ENCODE assay signal across 15 mouse cellular contexts in the genomic region with DNA sequence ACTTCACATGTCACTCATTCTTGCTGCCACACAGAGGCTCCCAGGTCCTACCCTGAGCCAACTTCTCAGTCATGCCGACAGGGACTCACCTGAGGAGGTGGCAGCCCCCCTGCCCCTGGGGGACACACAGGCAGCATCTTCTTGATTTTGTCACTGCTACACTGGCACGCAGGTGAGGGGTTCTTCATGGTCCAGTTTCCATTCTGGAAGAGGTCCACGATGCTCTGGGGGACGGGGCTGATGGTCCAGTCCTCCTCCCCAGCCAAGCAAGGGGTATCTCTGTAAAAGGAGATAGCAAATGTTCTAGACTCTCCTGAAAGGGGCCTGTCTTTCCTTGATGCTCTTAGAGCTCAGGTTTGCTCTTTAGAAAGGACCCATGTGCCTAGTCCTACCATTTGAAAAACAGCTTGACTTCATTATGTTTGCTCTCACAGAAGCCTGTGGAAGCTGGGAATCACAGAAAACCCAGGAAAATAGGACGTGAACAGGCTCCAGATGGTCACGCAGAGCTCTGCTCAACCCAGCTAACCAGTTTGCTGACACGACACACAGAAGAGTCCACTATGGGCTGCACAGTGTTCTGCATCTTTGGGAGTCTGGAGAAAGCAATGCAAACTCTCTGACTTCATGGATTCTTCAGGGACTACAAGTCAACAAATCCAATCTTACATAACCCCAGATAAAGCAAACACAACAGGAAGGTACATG.
"Had no signal": no experiment of that assay in that cellular context is flagged by ENCODE, and none has a peak within 500 bp of the region (broad histone marks: within the 10 kb centered on the region; RNA-seq: fewer than 3 reads in every experiment).

No protein-coding gene starts in this region.

- H3K4me1 ChIP-seq: kidney, embryonic 15.5 days; limb, embryonic 13.5 days; midbrain, embryonic 10.5 days; midbrain, embryonic 15.5 days; neural tube, embryonic 13.5 days; stomach, embryonic 15.5 days had no signal

- H3K9me3 ChIP-seq: kidney, embryonic 15.5 days; limb, embryonic 13.5 days; midbrain, embryonic 15.5 days; neural tube, embryonic 13.5 days; stomach, embryonic 15.5 days had no signal

- H3K27me3 ChIP-seq: kidney, embryonic 15.5 days; limb, embryonic 13.5 days; midbrain, embryonic 15.5 days; neural tube, embryonic 13.5 days; stomach, embryonic 15.5 days had no signal

- H3K27ac ChIP-seq: kidney, embryonic 15.5 days; limb, embryonic 13.5 days; liver, embryonic 14.5 days; midbrain, embryonic 10.5 days; midbrain, embryonic 15.5 days; neural tube, embryonic 13.5 days; stomach, embryonic 15.5 days had no signal

- H3K4me3 ChIP-seq: kidney, embryonic 15.5 days; limb, embryonic 13.5 days; midbrain, embryonic 10.5 days; midbrain, embryonic 15.5 days; neural tube, embryonic 13.5 days; stomach, embryonic 15.5 days had no signal

- DNase-seq: kidney, postnatal 14 days; layer of hippocampus, adult 9-11 months; left cerebral cortex, postnatal 4 days; lung, adult 2 months; lung, postnatal 4 days; right cerebral cortex, postnatal 14 days; thymus, adult 2 months; thymus, postnatal 25 days had no signal
